ENCODE assay signal across 8 mouse cellular contexts in genomic region chr2:73560899-73561664, GRCm38 (mm10). TPM values are rescaled to one million over a fixed set of nuclear protein-coding genes. Genes with fewer than 3 reads are reported as not detected.
DNase-seq lines count a peak whose midpoint lies in the region; ATAC-seq and TF ChIP-seq lines count a peak whose summit lies in the region.

No protein-coding gene starts in this region.

- peak overlapping the region; percentile 74 for H3K4me2 ChIP-seq in intestine, embryonic 14.5 days (ENCODE audit: low read length)

- TF ChIP-seq POLR2A in kidney, adult 2 months (IDR thresholded peaks at IDR 0.05; ENCODE audit: low read depth, low read length), result no peak

- H3K27me3 ChIP-seq in kidney, adult 2 months (replicated peaks; ENCODE audit: control insufficient read depth, insufficient read depth, low read length), result no peaks in the 10 kb centered on the region
- H3K27me3 ChIP-seq in intestine, embryonic 14.5 days (replicated peaks; ENCODE audit: control insufficient read depth, insufficient read depth, low read length), result no peaks in the 10 kb centered on the region

- DNase-seq in kidney, adult 2 months, result no peak
- DNase-seq in kidney, postnatal 36 days, result no peak
- DNase-seq in embryo, embryonic 10.5 days (ENCODE audit: low spot score), result peak; percentile 65
- peak; percentile 73 for DNase-seq in intestine, embryonic 14.5 days (ENCODE audit: low spot score)
- DNase-seq in neural tube, embryonic 10.5 days (ENCODE audit: extremely low spot score, low spot score), result peak; percentile 50
- DNase-seq in spleen, adult 18-20 months, result no peak
- DNase-seq in right cerebral cortex, postnatal 4 days, result no peak
- no peak for DNase-seq in adrenal gland, postnatal 14 days

- H3K4me1 ChIP-seq in kidney, adult 2 months (ENCODE audit: control insufficient read depth, insufficient read depth, low read length), result peaks cover 16% of the 10 kb centered on the region
- no peaks in the 10 kb centered on the region; the same call in 1 of the 2 replicates for H3K4me1 ChIP-seq in intestine, embryonic 14.5 days (replicated peaks; ENCODE audit: control insufficient read depth, insufficient read depth, low read length)

- ATAC-seq in intestine, embryonic 14.5 days (replicated peaks; ENCODE audit: low FRiP score, low TSS enrichment, low read depth), result peak; percentile 63

- H3K9ac ChIP-seq in intestine, embryonic 14.5 days (ENCODE audit: low read length), result 0 out of 2 replicates have a peak overlapping the region, but pooled peaks have one; percentile 32

- peak overlapping the region; percentile 0; the same call in 1 of the 2 replicates for H3K4me3 ChIP-seq in kidney, adult 2 months (ENCODE audit: insufficient read depth, low read depth, low read length)
- H3K4me3 ChIP-seq in intestine, embryonic 14.5 days (ENCODE audit: low read depth, low read length), result peak overlapping the region; percentile 38

- TF ChIP-seq CTCF in kidney, adult 2 months (conservative IDR thresholded peaks at IDR 0.05; ENCODE audit: insufficient read depth, insufficient read length, low read depth, low read length), result no peak

- no peaks in the 10 kb centered on the region for H3K9me3 ChIP-seq in intestine, embryonic 14.5 days (ENCODE audit: control insufficient read depth, low read length)

- no peak overlapping the region for H3K27ac ChIP-seq in kidney, adult 2 months (ENCODE audit: insufficient read depth, low read depth, low read length)
- no peak overlapping the region for H3K27ac ChIP-seq in intestine, embryonic 14.5 days (ENCODE audit: low read depth)

- 8% methylated on average over 20 of the region's 23 CpGs for WGBS in kidney, adult 2 months
- 1% methylated on average over 21 of the region's 23 CpGs for WGBS in intestine, embryonic 14.5 days

- H3K36me3 ChIP-seq in kidney, adult 2 months (ENCODE audit: control insufficient read depth, insufficient read depth, low read length), result no peaks in the 10 kb centered on the region
- no peaks in the 10 kb centered on the region for H3K36me3 ChIP-seq in intestine, embryonic 14.5 days (ENCODE audit: control insufficient read depth, insufficient read depth, low read length)

RNA-seq across cellular contexts. Expression of gene Chrna1, which starts 19.1 kb away (rescaled TPM):
- polyA plus RNA-seq in kidney, adult 2 months (2012; rRNA removed), result not detected in 2 replicates
- polyA plus RNA-seq in intestine, embryonic 14.5 days (2014; fragmentation: Nextera tagmentation; extraction: Ambion mirVana), result 0.08 and 0.20 TPM in 2 replicates
- not detected in 2 replicates for total RNA-seq in adrenal gland, postnatal 14 days (2021)

RNA-seq across cellular contexts. Expression of gene Wipf1, which starts 31.5 kb away (rescaled TPM):
- polyA plus RNA-seq in kidney, adult 2 months (2012; rRNA removed), result 4.8 and 8.0 TPM in 2 replicates
- 13.6 and 14.4 TPM in 2 replicates for polyA plus RNA-seq in intestine, embryonic 14.5 days (2014; fragmentation: Nextera tagmentation; extraction: Ambion mirVana)
- total RNA-seq in adrenal gland, postnatal 14 days (2021), result 21.6 and 29.3 TPM in 2 replicates

Comparison
In these comparisons a context has a peak if more than half of its experiments do, and no peak if none do; other contexts are left out.
1. DNase-seq: peak in embryo, embryonic 10.5 days (single experiment), intestine, embryonic 14.5 days (single experiment) and neural tube, embryonic 10.5 days (single experiment); none in kidney, adult 2 months (single experiment), kidney, postnatal 36 days (0 of 2), spleen, adult 18-20 months (0 of 2), right cerebral cortex, postnatal 4 days (single experiment) and adrenal gland, postnatal 14 days (single experiment).